Comparison of ENCODE assay signal across 9 mouse cellular contexts in genomic region chr14:58282708-58283290, GRCm38 (mm10).
DNase-seq lines count a peak whose midpoint lies in the region; ATAC-seq and TF ChIP-seq lines count a peak whose summit lies in the region.
"Had no signal": no experiment of that assay in that cellular context is flagged by ENCODE, and none has a peak within 500 bp of the region (broad histone marks: within the 10 kb centered on the region; RNA-seq: fewer than 3 reads in every experiment).

No protein-coding gene starts in this region.

- no peak overlapping the region for H3K27ac ChIP-seq in gastrocnemius, adult 2 months
- H3K27ac ChIP-seq in midbrain, embryonic 15.5 days, result no peak overlapping the region
- no peak overlapping the region for H3K27ac ChIP-seq in midbrain, embryonic 10.5 days (replicated peaks)
- peak overlapping the region; percentile 80 for H3K27ac ChIP-seq in heart, embryonic 16.5 days (ENCODE audit: low read length)
- H3K27ac ChIP-seq in small intestine, adult 2 months (ENCODE audit: insufficient read depth, low read depth, low read length), result no peak overlapping the region
- no peak overlapping the region for H3K27ac ChIP-seq in midbrain, embryonic 13.5 days
- H3K27ac ChIP-seq: midbrain, embryonic 12.5 days had no signal

- DNase-seq in gastrocnemius, adult 2 months, result no peak
- DNase-seq in gastrocnemius, postnatal 10 days, result no peak
- no peak for DNase-seq in midbrain, embryonic 10.5 days (ENCODE audit: low spot score)
- DNase-seq in MN1 (ENCODE audit: low spot score), result no peak

- H3K4me2 ChIP-seq in midbrain, embryonic 15.5 days, result peak overlapping the region; percentile 9; the same call in 1 of the 2 replicates
- peak overlapping the region; percentile 54 for H3K4me2 ChIP-seq in heart, embryonic 16.5 days (ENCODE audit: low read depth, low read length)
- no peak overlapping the region for H3K4me2 ChIP-seq in midbrain, embryonic 13.5 days (replicated peaks)
- H3K4me2 ChIP-seq: midbrain, embryonic 12.5 days had no signal

- TF ChIP-seq POLR2A in small intestine, adult 2 months (IDR thresholded peaks at IDR 0.05; ENCODE audit: low read depth, low read length), result no peak

- no peak overlapping the region for H3K9ac ChIP-seq in midbrain, embryonic 15.5 days
- peak overlapping the region; percentile 50 for H3K9ac ChIP-seq in heart, embryonic 16.5 days (ENCODE audit: low read length)
- no peak overlapping the region for H3K9ac ChIP-seq in midbrain, embryonic 13.5 days (replicated peaks)
- H3K9ac ChIP-seq: midbrain, embryonic 12.5 days had no signal

- TF ChIP-seq CTCF in gastrocnemius, adult 2 months (IDR thresholded peaks at IDR 0.05), result no peak
- TF ChIP-seq CTCF in small intestine, adult 2 months (IDR thresholded peaks at IDR 0.05; ENCODE audit: extremely low read depth, insufficient read length, insufficient replicate concordance, low read depth, low read length), result no peak

- ATAC-seq in midbrain, embryonic 15.5 days (replicated peaks), result no peak
- no peak for ATAC-seq in heart, embryonic 16.5 days (replicated peaks; ENCODE audit: extremely low read depth, insufficient read depth, low FRiP score)
- ATAC-seq in midbrain, embryonic 13.5 days, result no peak

- no peaks in the 10 kb centered on the region for H3K9me3 ChIP-seq in midbrain, embryonic 15.5 days
- no peaks in the 10 kb centered on the region for H3K9me3 ChIP-seq in midbrain, embryonic 10.5 days (replicated peaks)
- H3K9me3 ChIP-seq in heart, embryonic 16.5 days (replicated peaks; ENCODE audit: control insufficient read depth, low read length), result 0 out of 2 replicates have a peak, but pooled peaks cover 3% of the 10 kb centered on the region
- H3K9me3 ChIP-seq in midbrain, embryonic 13.5 days, result no peaks in the 10 kb centered on the region
- H3K9me3 ChIP-seq: midbrain, embryonic 12.5 days had no signal

- 76% methylated on average over 15 of the region's 15 CpGs for WGBS in midbrain, embryonic 15.5 days
- WGBS in midbrain, embryonic 10.5 days, result 86% methylated on average over 15 of the region's 15 CpGs
- 38% methylated on average over 15 of the region's 15 CpGs for WGBS in heart, embryonic 16.5 days
- WGBS in small intestine, adult 2 months, result 17% methylated on average over 15 of the region's 15 CpGs
- WGBS in midbrain, embryonic 13.5 days, result 79% methylated on average over 15 of the region's 15 CpGs

- H3K4me3 ChIP-seq in gastrocnemius, adult 2 months, result peak overlapping the region; percentile 53
- H3K4me3 ChIP-seq in midbrain, embryonic 15.5 days, result no peak overlapping the region
- no peak overlapping the region for H3K4me3 ChIP-seq in midbrain, embryonic 10.5 days
- H3K4me3 ChIP-seq in heart, embryonic 16.5 days (ENCODE audit: low read length), result peak overlapping the region; percentile 45
- 0 out of 2 replicates have a peak overlapping the region, but pooled peaks have one; percentile 3 for H3K4me3 ChIP-seq in small intestine, adult 2 months (ENCODE audit: low read depth, low read length)
- H3K4me3 ChIP-seq in midbrain, embryonic 13.5 days (replicated peaks), result no peak overlapping the region
- H3K4me3 ChIP-seq: midbrain, embryonic 12.5 days had no signal

- H3K4me1 ChIP-seq in midbrain, embryonic 15.5 days, result no peaks in the 10 kb centered on the region
- no peaks in the 10 kb centered on the region for H3K4me1 ChIP-seq in midbrain, embryonic 10.5 days
- peaks cover 6% of the 10 kb centered on the region; the same call in 1 of the 2 replicates for H3K4me1 ChIP-seq in heart, embryonic 16.5 days (ENCODE audit: control insufficient read depth, insufficient read depth, low read length)
- peaks cover 5% of the 10 kb centered on the region; the same call in 1 of the 2 replicates for H3K4me1 ChIP-seq in small intestine, adult 2 months (ENCODE audit: control insufficient read depth, insufficient read depth, insufficient read length, low read length)
- no peaks in the 10 kb centered on the region for H3K4me1 ChIP-seq in midbrain, embryonic 13.5 days (replicated peaks)
- H3K4me1 ChIP-seq: midbrain, embryonic 12.5 days had no signal

- intact Hi-C loops in gastrocnemius, adult 2 months (cut with DNase I), result no loop called here

- H3K27me3 ChIP-seq in midbrain, embryonic 15.5 days (replicated peaks), result no peaks in the 10 kb centered on the region
- H3K27me3 ChIP-seq in midbrain, embryonic 10.5 days (ENCODE audit: low read depth, poor library complexity, severe bottlenecking), result no peaks in the 10 kb centered on the region
- H3K27me3 ChIP-seq in heart, embryonic 16.5 days (ENCODE audit: control insufficient read depth, insufficient read depth, low read length), result no peaks in the 10 kb centered on the region
- no peaks in the 10 kb centered on the region for H3K27me3 ChIP-seq in small intestine, adult 2 months (ENCODE audit: control insufficient read depth, insufficient read depth, low read length)
- no peaks in the 10 kb centered on the region for H3K27me3 ChIP-seq in midbrain, embryonic 13.5 days
- H3K27me3 ChIP-seq: midbrain, embryonic 12.5 days had no signal

- H3K36me3 ChIP-seq in midbrain, embryonic 15.5 days (replicated peaks), result no peaks in the 10 kb centered on the region
- H3K36me3 ChIP-seq in midbrain, embryonic 10.5 days, result no peaks in the 10 kb centered on the region
- H3K36me3 ChIP-seq in heart, embryonic 16.5 days (ENCODE audit: control insufficient read depth, insufficient read depth), result no peaks in the 10 kb centered on the region
- H3K36me3 ChIP-seq in small intestine, adult 2 months (ENCODE audit: control insufficient read depth, insufficient read depth, low read length), result no peaks in the 10 kb centered on the region
- no peaks in the 10 kb centered on the region for H3K36me3 ChIP-seq in midbrain, embryonic 13.5 days
- H3K36me3 ChIP-seq: midbrain, embryonic 12.5 days had no signal

Comparison
In these comparisons a context has a peak if more than half of its experiments do, and no peak if none do; other contexts are left out.
1. H3K4me3 ChIP-seq: peak in gastrocnemius, adult 2 months (single experiment), heart, embryonic 16.5 days (single experiment) and small intestine, adult 2 months (single experiment); none in midbrain, embryonic 15.5 days (single experiment), midbrain, embryonic 10.5 days (single experiment) and midbrain, embryonic 13.5 days (single experiment).